Mouse (Mus musculus) ES-E14 (cell line): ENCODE measurements around the gene Eif4b. TPM values are rescaled to one million over a fixed set of nuclear protein-coding genes. Genes with fewer than 3 reads are reported as not detected.
A peak's percentile ranks its signal among the peaks of the same experiment; 100 is the strongest.

ENCODE experiments used
- DNase-seq: peaks from one replicate; pipeline ENCODE4 v3.0.0-alpha.2; 2013; ENCODE audit warnings: low read depth, low spot score
- H3K27ac ChIP-seq: 2 replicates; pipeline ENCODE4 v1.5.1; 2012; ENCODE audit warnings: low read depth, mild to moderate bottlenecking, low read length, moderate library complexity, mixed read lengths; ENCODE audit not compliant: poor library complexity, insufficient read depth, severe bottlenecking
- H3K36me3 ChIP-seq: 2 replicates; pipeline ENCODE4 v1.6.1; 2012; ENCODE audit warnings: mild to moderate bottlenecking, low read length, moderate library complexity, mixed read lengths; ENCODE audit not compliant: control insufficient read depth, poor library complexity, insufficient read depth, severe bottlenecking
- H3K4me1 ChIP-seq, 2 experiments: fragments of 150-350 bp in 1 of 2; sonication (generic) in 1 of 2; 2 replicates each; pipeline ENCODE4 v1.6.1; 2012; ENCODE audit warnings: low read length in 2 of 2, mild to moderate bottlenecking in 1 of 2, mixed read lengths in 1 of 2; ENCODE audit not compliant: control insufficient read depth in 2 of 2, insufficient read depth in 2 of 2, poor library complexity in 1 of 2
- H3K4me3 ChIP-seq, 2 experiments: fragments of 150-350 bp in 1 of 2; sonication (generic) in 1 of 2; 2 replicates each; pipeline ENCODE4 v1.5.1; 2012; ENCODE audit warnings: low read length in 2 of 2, low read depth in 1 of 2, mild to moderate bottlenecking in 1 of 2, mixed read lengths in 1 of 2; ENCODE audit not compliant: insufficient read depth in 1 of 2, poor library complexity in 1 of 2, severe bottlenecking in 1 of 2
- H3K9ac ChIP-seq: 2 replicates; pipeline ENCODE4 v1.6.1; 2012; ENCODE audit warnings: low read depth, mild to moderate bottlenecking, low read length, mixed read lengths; ENCODE audit not compliant: poor library complexity, insufficient read depth, severe bottlenecking
- H3K9me3 ChIP-seq: fragments of 150-350 bp; sonication (generic); 2 replicates; pipeline ENCODE4 v1.6.1; 2012; ENCODE audit warnings: low read depth, mild to moderate bottlenecking, low read length; ENCODE audit not compliant: control insufficient read depth, insufficient read depth
- CHD2 ChIP-seq: IDR thresholded peaks from 2 replicates; pipeline ENCODE4 v1.6.1; 2014; ENCODE audit warnings: mild to moderate bottlenecking, low read depth, low read length, inconsistent platforms
- HCFC1 ChIP-seq: IDR thresholded peaks from 2 replicates; pipeline ENCODE4 v1.6.1; 2012; ENCODE audit warnings: low read length, inconsistent platforms, borderline replicate concordance; ENCODE audit not compliant: insufficient read depth
- MAFK ChIP-seq: IDR thresholded peaks from 2 replicates; pipeline ENCODE4 v1.6.1; 2014; ENCODE audit warnings: mild to moderate bottlenecking, low read depth, low read length, inconsistent platforms; ENCODE audit not compliant: insufficient read depth
- ZC3H11A ChIP-seq: IDR thresholded peaks from 2 replicates; pipeline ENCODE4 v1.6.1; 2012; ENCODE audit warnings: low read depth, mild to moderate bottlenecking, inconsistent platforms, low read length, borderline replicate concordance
- ZNF384 ChIP-seq: IDR thresholded peaks from 2 replicates; pipeline ENCODE4 v1.6.1; 2012; ENCODE audit warnings: low read depth, low read length, inconsistent platforms
- in situ Hi-C, 2 experiments: fragments of 600-800 bp; cut with MboI; formaldehyde crosslinking; loops; one replicate each; pipeline ENCODE4 v1.15.1; 2025; ENCODE audit warnings: low sequenced_read_pairs in 2 of 2, inconsistent platforms in 1 of 2; ENCODE audit not compliant: unreplicated experiment in 2 of 2
- total RNA-seq: library from RNA; depleted of rRNA; stranded (reverse); fragments of 300-350 nt; gene quantifications from 2 replicates; pipeline ENCODE4 v1.2.3, GENCODE M21; 2012

Gene Eif4b
- total RNA-seq, 1 experiment = 361 TPM

DNA sequence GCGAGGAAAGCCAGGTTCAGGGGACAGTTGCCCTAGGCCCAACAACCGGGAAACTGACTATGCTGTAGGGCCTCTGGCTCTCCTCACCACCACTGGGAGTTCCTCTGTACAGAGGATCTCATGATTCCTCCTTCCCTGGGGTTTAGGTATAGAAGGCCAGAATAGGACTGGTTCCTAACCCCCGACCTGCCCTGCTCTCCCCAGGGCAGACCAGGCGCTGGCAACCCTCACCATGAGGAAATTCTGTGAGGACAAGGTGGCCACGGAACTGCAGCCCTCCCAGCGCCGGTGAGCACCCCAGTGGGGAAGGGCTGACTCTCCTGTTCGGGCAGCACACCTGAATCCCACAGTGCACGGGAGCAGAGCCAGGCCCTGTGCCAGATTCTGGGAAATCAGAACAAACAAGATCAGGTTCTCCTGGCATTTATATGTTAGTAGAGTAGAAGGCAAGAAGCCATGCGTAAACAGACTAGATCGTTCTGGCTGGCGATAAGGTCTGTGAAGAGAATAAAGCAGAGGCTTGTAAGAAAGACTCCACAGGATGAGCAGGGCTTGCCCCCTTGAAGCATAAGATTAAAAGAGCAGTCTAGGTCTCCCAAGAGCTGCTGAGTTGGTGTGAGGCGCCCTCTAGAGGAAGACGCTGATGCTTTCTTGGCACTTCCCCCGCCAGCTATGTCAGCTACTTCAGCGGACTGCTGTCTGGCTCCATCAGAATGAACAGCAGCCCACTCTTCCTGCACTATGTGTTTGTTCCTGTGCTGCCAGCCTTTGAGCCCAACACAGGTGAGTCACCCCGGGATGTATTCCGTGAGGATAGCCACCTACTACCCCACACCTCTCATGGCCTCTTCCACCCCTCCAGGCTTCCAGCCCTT is 35.3 kb downstream of the Eif4b start:
- Histone ChIP-seq H3K36me3 (no peaks in the 10 kb centered on the region), H3K27ac (no peak overlapping the region), H3K9ac (no peak overlapping the region), H3K4me3 (no peak overlapping the region), H3K4me1 (peaks cover 5 to 11% of the 10 kb centered on the region in 2 experiments; a peak in 3 of 4 replicates), H3K9me3 (no peaks in the 10 kb centered on the region)
- peak; percentile 78 for DNase-seq
- TF ChIP-seq MAFK = 0 out of 2 replicates have a peak, but pooled peaks have one; percentile 27
- no peak for TF ChIP-seq ZC3H11A
- in situ Hi-C loops = no loop called here

DNA sequence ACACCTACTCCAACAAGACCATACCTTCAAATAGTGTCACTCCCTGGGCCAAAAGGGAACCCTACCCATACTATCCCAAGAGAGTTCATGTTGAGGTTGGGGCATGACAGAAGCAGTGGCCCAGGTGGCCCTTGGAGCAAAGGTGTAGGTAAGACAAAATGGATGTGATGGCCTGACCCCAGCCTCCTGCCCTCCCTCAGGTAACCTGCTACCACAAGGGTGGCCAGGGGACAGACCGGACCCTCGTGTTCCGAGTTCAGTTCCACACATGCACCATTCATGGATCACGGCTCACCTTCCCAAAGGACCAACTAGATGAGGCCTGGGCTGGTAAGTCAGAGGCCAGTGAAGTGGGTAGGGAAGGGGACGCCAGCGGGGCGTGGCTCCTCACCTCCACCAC is 36.7 kb downstream of the Eif4b start:
- Histone ChIP-seq H3K36me3 (no peaks in the 10 kb centered on the region), H3K27ac (no peak overlapping the region), H3K4me1 (peaks cover 5 to 8% of the 10 kb centered on the region in 2 experiments; a peak in 2 of 4 replicates), H3K9ac (no peak overlapping the region), H3K4me3 (no peak overlapping the region), H3K9me3 (no peaks in the 10 kb centered on the region)
- no peak for DNase-seq
- in situ Hi-C loops = no loop called here
- TF ChIP-seq HCFC1 (no peak), ZC3H11A (no peak), CHD2 (no peak), ZNF384 (no peak), MAFK (no peak)

DNA sequence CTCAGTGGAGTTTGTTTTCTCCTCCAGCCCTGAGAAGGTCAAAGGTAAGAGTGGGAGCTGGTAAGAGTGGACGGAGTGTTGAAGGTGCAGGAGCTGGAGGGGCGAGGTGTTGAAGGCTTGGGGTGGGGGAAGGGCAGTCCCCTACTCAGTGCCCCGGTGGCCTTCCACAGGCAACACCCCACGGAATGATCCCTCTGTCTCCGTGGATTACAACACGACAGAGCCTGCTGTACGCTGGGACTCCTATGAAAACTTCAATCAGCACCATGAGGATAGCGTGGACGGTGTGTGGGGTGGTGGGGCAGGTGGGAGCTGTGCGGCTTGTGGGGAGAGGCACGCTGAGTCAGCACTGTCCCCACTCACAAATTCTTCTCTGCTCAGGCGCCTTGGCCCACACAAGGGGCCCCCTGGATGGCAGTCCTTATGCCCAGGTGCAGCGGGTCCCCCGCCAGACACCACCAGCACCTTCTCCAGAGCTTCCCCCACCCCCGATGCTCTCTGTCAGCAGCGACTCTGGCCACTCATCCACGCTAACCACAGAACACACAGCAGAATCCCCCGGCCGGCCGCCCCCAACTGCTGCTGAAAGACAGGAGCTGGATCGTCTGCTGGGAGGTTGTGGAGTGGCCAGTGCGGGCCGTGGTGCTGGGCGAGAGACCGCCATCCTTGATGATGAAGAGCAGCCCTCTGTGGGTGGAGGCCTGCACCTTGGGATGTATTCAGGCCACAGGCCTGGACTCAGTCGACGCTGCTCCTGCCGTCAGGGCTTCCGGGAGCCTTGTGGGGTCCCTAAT is 37.3 kb downstream of the Eif4b start:
- Histone ChIP-seq H3K27ac (no peak overlapping the region), H3K9ac (peak overlapping the region; percentile 9; the same call in 1 of the 2 replicates), H3K4me3 (peak overlapping the region; percentile 25 to 37; a peak in 2 of 4 replicates), H3K4me1 (peaks cover 5 to 8% of the 10 kb centered on the region in 2 experiments; a peak in 2 of 4 replicates), H3K36me3 (peaks cover 4% of the 10 kb centered on the region; the same call in 1 of the 2 replicates), H3K9me3 (no peaks in the 10 kb centered on the region)
- DNase-seq = no peak
- TF ChIP-seq HCFC1 (no peak), MAFK (peak; percentile 77)
- in situ Hi-C loops = no loop called here

DNA sequence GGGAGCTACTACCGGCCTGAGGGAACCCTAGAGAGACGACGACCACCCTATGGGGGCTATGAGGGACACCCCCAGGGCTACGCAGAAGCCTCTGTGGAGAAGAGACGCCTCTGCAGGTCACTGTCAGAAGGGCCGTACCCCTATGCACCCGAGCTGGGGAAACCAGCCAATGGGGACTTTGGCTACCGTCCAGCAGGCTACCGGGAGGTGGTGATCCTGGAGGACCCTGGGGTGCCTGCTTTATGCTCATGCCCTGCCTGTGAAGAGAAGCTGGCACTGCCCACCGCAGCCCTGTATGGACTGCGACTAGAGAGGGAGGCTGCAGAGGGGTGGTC is 37.9 kb downstream of the Eif4b start:
- Histone ChIP-seq H3K9ac (no peak overlapping the region), H3K36me3 (peaks cover 6% of the 10 kb centered on the region; the same call in 1 of the 2 replicates)
- in situ Hi-C loops = no loop called here

More for the DNA sequence above, 37.9 kb downstream of the Eif4b start:
- TF ChIP-seq ZC3H11A (no peak), CHD2 (no peak), MAFK (no peak), ZNF384 (no peak), HCFC1 (no peak)
- Histone ChIP-seq H3K4me1 (peaks cover 5% of the 10 kb centered on the region in 2 experiments; a peak in 1 of 4 replicates), H3K4me3 (no peak overlapping the region), H3K27ac (no peak overlapping the region), H3K9me3 (no peaks in the 10 kb centered on the region)
- no peak for DNase-seq
